Mouse (Mus musculus): ENCODE measurements at regions not wholly inside any gene's neighbourhood (a gene's known extent, or its start where the extent isn't known, plus 50 kb on each side); places are given as distances from the start of the nearest gene placed in this dataset.

- peak; percentile 5 for DNase-seq (ENCODE audit: low spot score)
Measured at GRCm38 (mm10) chr17:81941317-81941716, 203.1 kb upstream of the Slc8a1 start.

DNA sequence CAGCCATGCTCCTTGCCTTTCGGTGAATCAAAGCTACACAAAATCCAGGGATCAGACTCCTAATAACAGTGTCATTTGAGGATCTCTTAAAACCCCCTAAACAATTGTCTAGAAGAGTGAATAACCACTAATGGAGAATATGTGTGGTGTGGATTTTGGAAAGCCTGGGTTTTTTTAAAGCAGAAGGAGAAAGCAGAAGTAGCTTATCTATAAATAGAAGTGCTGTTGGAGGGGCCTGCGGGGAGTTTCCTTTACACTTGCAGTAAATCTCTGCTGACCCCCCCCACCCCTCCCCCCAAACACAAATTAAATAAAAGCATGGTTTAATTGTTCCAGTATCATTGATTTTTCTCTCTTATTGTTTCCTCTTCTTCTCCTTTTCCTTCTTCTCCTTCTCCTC is 192.6 kb upstream of the Slc8a1 start:
- no peak for DNase-seq (ENCODE audit: low spot score)

GRCm38 (mm10) chr17:81906481-81907012 is 168.4 kb upstream of the Slc8a1 start:
- DNase-seq (ENCODE audit: low spot score) = no peak

- no peak for DNase-seq (ENCODE audit: low spot score)
Measured at GRCm38 (mm10) chr17:81901999-81902665, 164.0 kb upstream of the Slc8a1 start.

DNA sequence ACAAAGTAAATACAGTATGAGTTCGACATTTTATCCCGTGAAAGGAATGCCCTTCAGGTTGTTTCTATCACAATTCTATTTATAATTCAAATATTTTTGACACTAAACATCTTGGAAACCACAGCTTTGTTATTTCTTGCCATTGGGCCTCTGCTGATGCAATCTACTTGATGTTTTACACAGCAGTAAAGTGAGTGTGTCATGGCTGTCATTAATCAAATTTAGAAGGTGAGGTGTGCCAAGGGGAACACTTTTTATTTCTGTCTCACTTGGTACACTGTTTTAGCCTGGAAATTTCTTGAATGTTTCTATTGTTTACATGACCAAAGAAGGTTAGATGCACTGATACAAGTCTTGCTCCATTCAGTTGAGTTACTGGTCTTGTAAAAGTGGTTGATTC is 160.8 kb upstream of the Slc8a1 start:
- DNase-seq (ENCODE audit: low spot score) = no peak

GRCm38 (mm10) chr17:81878136-81878535 is 140.0 kb upstream of the Slc8a1 start:
- DNase-seq (ENCODE audit: low spot score) = no peak

GRCm38 (mm10) chr17:81866683-81867082 is 128.5 kb upstream of the Slc8a1 start:
- no peak for DNase-seq (ENCODE audit: low spot score)

DNA sequence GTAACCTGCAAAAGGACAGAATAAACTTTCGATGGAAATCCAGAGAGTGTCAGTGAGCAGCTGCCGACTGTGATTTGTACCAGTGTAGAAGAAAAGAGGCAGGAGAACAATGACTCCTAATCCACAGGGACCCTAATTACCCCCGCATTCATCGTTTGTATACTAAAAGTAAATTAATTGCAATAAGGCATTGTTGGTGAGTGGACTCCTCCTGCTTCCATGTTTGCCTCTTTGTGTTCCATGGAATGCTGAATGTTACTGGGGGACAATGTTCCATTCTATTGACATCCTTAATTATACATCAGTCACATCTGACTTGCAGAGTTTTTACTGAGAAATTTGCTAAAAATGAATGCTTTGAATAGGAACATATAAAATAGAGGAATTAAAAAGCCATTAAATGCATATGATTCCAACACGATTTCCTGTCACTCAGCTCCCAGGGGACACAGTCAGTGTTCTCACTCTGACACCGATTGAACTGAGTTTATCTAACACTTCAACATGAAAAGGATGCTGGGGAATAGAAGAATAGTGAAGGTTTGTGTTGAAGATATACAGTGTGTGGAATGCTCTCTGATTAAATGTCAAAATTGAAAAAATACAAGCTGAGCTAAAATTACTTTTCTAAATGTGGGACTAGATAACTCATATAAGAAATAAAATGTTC is 111.3 kb upstream of the Slc8a1 start:
- no peak for DNase-seq (ENCODE audit: low spot score)

DNA sequence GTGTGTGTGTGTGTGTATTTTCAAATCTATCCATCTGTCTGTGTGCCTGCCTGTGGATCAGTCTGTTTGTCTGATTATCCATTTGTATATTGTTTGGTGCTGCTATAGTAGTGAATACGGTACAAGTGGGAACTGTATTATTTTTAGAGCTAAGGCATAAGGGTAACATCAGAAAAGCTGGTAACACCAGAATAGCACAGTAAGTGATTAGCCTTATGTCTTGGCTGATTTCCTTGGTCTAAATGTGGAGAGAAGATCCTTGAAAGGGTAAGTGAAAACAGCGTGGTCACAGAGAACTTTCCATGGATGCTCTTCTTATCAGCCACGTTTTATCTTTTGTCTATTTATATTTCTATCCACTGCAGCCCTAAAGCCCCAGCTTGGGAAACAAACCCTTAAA is 105.6 kb upstream of the Slc8a1 start:
- no peak for DNase-seq (ENCODE audit: low spot score)

DNA sequence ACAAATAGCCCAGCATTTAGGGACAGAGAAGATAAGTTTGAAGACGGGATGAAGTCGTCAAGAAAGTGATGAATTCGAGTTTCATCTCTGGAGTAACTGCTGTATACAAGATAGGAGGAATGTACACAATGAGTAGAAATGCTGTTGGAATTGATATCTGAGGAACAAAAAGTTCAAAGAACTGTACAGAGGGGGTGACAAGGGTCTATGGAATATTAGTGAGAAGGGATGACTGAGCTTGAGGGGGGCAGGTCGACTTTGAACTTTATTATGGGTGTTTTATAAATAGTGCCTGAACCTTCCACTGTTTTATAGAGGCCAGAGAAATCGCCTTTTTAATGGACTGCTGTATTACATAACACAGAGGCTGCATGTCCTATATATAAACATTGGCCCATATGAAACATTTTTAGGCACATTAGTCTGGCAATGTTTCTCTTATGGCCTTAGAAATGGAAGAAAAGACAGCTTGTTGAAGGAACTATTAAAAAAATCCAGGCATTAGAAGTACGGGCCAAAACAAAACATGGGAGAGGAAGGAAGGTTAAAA is 59.7 kb upstream of the Slc8a1 start:
- no peak for DNase-seq (ENCODE audit: low spot score)

DNA sequence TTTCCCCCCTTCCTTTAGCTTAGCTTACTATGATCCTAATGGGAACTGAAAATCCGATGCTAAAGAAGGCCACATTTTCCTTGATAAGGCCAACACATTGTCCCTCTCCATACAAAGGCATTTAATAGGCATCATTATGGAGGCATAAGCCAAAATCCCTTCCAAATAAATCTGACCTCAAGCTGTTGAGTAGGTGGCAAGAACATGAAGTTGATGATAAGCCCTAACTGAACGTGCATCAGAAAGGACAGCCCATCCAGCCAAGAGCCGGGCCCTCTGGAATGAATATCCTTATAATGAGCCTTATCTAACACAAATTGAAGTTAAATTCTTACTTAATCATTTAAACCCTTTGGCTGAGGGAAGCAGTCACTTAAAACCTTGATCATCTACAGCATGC is 50.6 kb upstream of the Slc8a1 start:
- DNase-seq (ENCODE audit: low spot score) = no peak
